Mouse (Mus musculus) gastrocnemius, adult 8-10 months (tissue): ENCODE results near the gene Ccdc6. TPM values are rescaled to one million over a fixed set of nuclear protein-coding genes. Genes with fewer than 3 reads are reported as not detected.

Source experiments
- DNase-seq, 2 experiments: peaks; one replicate each; pipeline ENCODE4 v3.0.0; 2022; ENCODE audit warnings: low spot score in 2 of 2
- total RNA-seq, 4 experiments: library from RNA; stranded (reverse); gene quantifications; 2 replicates each; pipeline ENCODE4 v1.2.4; 2022

The Ccdc6 gene
- total RNA-seq, 4 experiments from 2014 or later, result 102 to 119 (median 108) TPM

DNA sequence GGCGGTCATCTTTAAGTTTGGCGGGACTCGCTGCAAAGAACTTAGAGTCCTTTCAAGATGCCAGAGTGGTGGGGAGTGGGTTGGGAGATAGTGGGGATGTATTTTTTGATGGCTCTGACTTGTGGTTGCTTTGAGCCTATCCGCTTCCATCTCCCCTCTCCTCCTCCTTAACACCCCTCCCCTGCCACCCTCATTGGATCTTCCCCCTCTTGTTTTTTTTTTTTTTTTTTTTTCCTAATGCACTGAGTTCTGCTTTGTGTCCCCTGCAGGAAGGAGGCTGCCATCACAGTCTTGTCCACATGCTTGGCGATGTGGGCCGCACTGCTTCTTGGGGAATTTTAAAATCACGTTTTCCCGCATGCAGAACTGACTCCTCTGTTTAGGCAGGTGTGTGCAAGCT, 31.5 kb downstream of the Ccdc6 start:
- DNase-seq, result no peak

DNA sequence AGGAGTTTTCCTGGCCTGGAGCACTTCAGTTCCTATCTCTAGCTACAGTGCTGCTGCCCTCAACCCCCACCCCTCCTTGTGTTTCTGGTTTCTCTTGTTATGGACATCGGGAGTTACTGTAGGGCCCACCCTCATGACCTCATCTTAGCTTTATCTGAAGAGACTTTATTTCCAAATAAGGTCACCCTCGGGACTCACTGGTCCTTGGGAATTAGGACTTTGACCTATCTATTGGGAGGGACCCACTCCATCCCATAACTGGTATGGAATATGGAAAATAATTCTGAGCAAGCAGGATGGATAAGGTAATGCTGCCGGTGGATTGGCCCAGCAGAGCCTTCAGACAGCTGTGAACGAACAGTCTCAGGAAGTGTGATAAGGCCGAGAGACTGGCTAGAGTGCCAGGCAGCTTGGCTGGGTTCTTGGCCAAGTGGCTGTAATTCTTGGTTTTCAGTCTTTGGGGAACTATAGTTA, 35.2 kb downstream of the Ccdc6 start:
- DNase-seq, result no peak

DNA sequence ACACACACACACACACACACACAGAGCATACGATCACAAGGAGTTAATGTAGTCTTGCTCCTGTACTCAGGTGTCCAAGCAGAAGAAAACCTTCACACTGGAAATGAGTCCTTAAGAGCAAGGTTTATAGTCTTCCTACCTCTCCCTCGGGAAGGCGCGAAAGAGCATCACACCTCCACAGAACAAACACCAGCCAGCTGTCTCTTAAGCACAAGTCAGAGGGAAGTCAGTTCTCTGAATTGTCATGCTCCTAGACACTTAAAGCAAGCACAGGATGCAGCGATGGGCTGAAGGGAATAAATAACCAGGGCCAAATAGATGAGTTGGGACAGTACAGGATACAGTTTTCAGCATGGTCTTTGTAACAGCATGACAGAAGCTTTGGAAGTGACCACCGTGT, 35.8 kb downstream of the Ccdc6 start:
- no peak for DNase-seq

DNA sequence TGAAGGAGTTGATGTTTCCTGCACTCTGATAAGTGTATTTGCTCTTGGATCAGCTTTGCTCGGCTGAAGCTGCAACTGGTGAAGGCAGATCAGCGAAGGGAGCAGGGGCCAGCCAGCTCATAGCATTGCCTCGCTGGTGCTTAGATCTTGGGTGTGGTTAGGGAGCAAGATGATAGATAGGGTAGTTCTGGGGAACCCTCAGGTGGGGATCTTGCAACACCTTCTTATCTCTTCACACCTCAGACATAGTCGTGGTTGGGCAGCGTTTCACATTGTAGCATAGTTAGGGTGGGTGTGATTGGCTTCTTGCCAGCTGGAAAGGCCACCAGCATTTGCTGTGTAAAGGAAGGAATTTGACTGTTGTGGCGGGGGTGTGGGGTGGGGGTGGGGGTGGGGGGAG, 36.3 kb downstream of the Ccdc6 start:
- no peak for DNase-seq

DNA sequence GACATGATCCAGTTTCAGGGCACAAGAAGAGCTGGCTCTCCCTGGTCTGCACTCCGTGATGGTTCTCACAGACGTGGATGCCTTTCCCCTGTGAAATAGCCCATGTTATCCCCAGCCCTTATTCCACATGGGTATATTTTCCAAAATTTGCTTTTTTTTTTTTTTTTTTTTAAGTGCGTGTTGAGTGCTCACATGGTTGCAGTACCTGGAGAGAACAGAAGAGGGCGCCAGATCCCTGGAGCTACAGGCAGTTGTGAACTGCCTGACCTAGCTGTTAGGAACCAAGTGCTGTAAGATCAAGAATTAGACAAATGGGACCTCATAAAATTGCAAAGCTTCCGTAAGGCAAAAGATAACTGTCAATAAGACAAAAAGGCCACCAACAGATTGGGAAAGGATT, 38.8 kb downstream of the Ccdc6 start:
- DNase-seq, result no peak

GRCm38 (mm10) chr10:70137652-70138051, 40.7 kb downstream of the Ccdc6 start:
- no peak for DNase-seq

GRCm38 (mm10) chr10:70138150-70138549, 41.2 kb downstream of the Ccdc6 start:
- no peak for DNase-seq

- DNase-seq, result no peak
Measured at GRCm38 (mm10) chr10:70139368-70139767, 42.4 kb downstream of the Ccdc6 start.

DNA sequence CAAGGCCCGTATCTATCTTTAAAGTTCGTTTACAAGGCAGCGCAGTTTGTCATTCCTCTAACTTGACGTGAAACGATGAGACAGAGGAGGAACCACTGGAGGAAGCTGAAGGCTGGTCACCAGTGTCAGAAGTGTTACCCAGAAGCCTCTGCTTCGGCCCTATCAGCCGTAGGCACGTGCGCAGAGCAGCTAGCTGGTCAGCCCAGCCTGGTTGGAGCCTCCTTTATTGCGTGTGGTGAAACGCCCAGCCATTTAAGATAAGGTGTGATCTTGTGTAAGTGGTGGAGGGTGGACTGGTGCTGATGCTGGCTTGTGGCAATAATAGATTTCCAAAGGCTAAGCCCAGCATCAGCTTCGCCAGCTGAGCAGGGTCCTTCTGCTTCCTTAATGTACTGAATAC, 43.5 kb downstream of the Ccdc6 start:
- no peak for DNase-seq

- no peak for DNase-seq
Measured at GRCm38 (mm10) chr10:70142623-70143022, 45.7 kb downstream of the Ccdc6 start.

- DNase-seq, result no peak
Measured at GRCm38 (mm10) chr10:70144004-70144557, 47.2 kb downstream of the Ccdc6 start.

DNA sequence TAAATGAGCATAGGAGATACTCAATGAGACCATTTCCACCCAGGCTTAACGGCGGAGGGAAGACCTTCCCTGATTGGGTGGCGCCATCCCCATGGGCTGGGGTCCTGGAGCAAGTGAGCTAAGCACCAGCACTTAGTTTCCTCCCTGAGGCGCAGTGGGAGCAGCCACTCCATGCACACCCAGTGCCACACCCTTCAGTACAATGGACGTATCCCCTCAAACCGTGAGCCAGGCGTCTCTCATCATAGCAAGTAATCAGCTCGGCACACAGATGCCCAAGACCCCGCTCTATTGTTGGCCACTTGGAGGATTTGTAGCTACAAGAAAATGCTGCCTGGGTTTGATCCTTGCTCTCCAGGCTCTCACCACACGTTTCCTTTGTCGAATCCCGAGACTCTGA, 49.0 kb downstream of the Ccdc6 start:
- no peak for DNase-seq

GRCm38 (mm10) chr10:70149093-70149492, 52.2 kb downstream of the Ccdc6 start:
- DNase-seq, result no peak

DNA sequence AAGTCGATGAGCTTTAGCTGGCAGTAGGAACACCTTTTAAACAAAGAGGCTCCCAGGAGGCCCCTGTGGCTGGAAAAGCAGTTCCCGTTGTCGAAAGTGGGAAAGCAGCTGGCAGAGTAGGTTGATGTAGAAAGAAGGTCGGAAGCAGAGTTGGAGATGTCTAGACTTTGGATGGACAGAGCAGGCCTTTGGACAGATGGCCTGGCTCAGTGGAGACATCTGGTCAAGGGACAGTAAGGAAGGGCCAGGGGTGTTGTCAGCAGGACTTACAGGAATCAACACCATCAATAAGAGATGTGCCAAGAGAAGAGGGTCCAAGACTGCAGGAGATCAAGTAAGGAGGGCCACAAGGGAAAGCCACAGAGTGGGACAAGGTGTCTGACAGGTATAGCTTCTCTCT, 53.4 kb downstream of the Ccdc6 start:
- no peak for DNase-seq

- no peak for DNase-seq
Measured at GRCm38 (mm10) chr10:70151171-70151570, 54.2 kb downstream of the Ccdc6 start.

GRCm38 (mm10) chr10:70152190-70152743, 55.3 kb downstream of the Ccdc6 start:
- no peak for DNase-seq

DNA sequence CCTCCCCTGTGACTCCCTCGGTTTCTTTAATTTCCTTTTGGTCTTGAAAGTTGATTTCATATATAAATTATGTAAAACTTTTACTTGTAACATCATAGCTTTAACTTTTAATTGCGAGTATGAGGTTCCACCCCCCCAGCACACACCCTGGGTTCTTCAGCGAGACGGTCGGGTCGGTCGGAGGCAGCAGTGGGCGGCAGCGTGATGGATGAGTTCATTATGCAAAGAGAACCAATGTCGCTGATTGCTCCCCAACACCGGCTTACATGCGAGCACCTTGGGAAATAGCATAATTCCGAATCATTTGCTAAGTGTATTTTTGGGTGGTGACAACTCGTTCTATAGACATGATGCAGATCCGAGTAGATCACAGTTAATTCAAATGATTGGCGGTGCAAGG, 56.9 kb downstream of the Ccdc6 start:
- no peak for DNase-seq

GRCm38 (mm10) chr10:70156431-70157165, 59.7 kb downstream of the Ccdc6 start:
- DNase-seq, result peak in 1 of 2 experiments; percentile 32

DNA sequence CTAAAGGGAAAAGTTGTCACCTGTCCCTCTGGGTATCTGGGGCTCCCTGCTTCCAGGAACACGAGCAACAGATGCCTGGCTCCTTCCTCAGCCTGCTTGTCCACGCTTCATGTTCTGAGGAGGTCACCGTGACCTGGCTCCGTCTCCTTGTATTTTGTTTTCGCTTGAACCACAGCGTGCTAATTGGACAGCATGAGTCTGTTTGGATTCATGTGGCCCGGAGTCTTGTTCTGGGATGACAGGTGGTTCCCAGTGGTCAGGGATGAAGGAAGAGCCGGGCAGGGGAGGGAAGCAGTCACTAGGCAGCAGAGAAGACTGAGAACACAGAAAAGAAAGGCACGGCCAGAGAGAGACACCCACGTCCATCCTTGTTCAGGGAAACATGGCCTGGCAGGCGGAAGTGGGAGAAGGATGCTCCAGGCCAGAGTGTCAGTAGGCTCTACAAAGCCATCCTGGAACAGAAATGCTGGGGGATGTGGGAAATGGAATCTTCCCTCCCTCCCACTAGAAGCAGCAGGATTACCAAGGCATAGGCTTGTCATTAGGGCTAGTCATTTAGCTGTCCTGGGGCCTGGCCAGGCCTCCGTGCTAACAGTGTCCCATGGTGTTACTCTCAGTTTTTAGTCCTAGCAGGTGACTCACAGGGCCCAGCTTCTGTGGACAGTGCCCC, 62.9 kb downstream of the Ccdc6 start:
- DNase-seq, result peak; percentile 22 to 68

DNA sequence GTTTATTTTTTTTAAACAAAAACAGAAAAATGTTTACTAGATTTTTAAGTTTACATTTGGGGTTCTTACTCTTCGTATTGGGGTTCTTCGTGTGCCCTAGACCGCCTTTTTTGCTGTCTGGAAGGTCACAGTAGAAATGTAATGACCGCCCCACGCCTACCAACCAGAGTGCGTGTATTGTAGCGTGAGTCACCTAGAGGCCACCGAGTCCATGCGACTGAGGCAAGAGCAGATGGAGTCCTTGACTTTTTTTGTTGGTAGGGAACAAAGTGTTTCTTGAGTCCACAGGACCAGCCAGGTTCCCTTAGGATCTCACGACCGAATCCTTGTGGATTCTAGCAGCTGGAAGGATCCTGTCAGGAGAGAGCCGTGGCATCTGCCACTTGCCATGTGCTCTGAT, 63.9 kb downstream of the Ccdc6 start:
- DNase-seq, result no peak

DNA sequence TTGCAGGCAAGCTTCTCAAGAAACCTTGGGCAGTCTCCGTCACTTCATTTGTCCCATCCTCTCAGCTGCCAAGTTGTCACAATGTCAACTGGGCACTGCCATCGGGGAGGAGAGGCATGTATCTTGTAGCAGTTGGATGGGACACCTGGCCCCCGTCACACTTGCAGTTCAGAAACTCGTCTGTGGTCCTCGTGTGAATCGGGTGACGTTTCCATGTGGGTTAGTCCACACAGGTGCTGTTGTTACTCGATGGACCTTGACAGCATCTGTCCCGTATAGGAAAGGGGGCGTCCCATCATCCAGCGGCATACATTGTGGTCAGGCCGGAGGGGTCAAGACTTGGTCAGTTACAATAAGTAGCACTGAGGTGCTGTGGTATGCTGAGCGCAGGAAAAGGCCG, 64.6 kb downstream of the Ccdc6 start:
- DNase-seq, result peak in 1 of 2 experiments; percentile 25

DNA sequence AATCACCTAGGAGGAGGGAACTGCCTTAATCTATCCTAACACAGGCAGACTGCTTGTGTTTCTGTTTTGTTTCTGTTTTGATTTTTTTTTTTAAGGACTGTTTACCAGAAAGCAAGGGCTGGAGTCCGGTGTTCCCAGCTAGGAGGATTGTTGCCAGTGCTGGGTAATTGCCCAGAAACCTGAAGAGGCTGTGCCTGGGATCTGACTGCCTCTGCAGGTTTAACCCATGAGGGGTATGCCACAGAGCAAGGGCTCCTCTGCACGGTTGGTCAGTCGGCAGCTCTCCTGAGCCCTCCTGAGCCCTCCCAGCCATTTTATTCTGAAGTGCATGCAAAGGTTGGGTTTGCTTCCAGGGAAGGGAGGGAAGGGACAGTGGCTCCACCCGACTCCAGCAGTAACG, 66.8 kb downstream of the Ccdc6 start:
- DNase-seq, result no peak
